Mouse (Mus musculus) cerebellum, postnatal 25 days (tissue): ENCODE data around the gene Trim10.
A peak's percentile ranks its signal among the peaks of the same experiment; 100 is the strongest.
"Not testable (repeated sequence)": the region's sequence is repeated elsewhere in the genome, so short reads cannot be mapped to it uniquely, and the experiment has no call there.

Source experiments
- DNase-seq, 2 experiments: peaks; one replicate each; pipeline ENCODE4 v3.0.0; 2021; ENCODE audit warnings: mixed read lengths in 2 of 2

Gene Trim10

GRCm38 (mm10) chr17:36866719-36867527 lies 2.5 kb upstream of the Trim10 start, which contains the start of gene Trim15:
Trim15 (minus strand) TSS chr17:36867210.
- no peak for DNase-seq

- no peak for DNase-seq
Measured at GRCm38 (mm10) chr17:36868836-36869235, 538 bp upstream of the Trim10 start.

- peak; percentile 15 to 44 for DNase-seq
Measured at GRCm38 (mm10) chr17:36869955-36870810, 809 bp downstream of the Trim10 start.

- DNase-seq, result no peak
Measured at GRCm38 (mm10) chr17:36874636-36875035, 5.3 kb downstream of the Trim10 start.

- no peak for DNase-seq
Measured at GRCm38 (mm10) chr17:36883350-36883749, 14.0 kb downstream of the Trim10 start.

GRCm38 (mm10) chr17:36885132-36885790 lies 15.9 kb downstream of the Trim10 start:
- no peak for DNase-seq

GRCm38 (mm10) chr17:36890073-36890903 lies 20.9 kb downstream of the Trim10 start, which contains the start of gene Trim40:
Trim40 (minus strand) TSS chr17:36890123.
- no peak for DNase-seq

GRCm38 (mm10) chr17:36891496-36891895 lies 22.1 kb downstream of the Trim10 start:
- not testable (repeated sequence) for DNase-seq

GRCm38 (mm10) chr17:36892362-36892761 lies 23.0 kb downstream of the Trim10 start:
- peak; percentile 15 to 59 for DNase-seq

- no peak for DNase-seq
Measured at GRCm38 (mm10) chr17:36893387-36893786, 24.0 kb downstream of the Trim10 start.

GRCm38 (mm10) chr17:36896583-36896982 lies 27.2 kb downstream of the Trim10 start:
- DNase-seq, result peak; percentile 8 to 61

- no peak for DNase-seq
Measured at GRCm38 (mm10) chr17:36897065-36897464, 27.7 kb downstream of the Trim10 start.

GRCm38 (mm10) chr17:36897552-36898205 lies 28.3 kb downstream of the Trim10 start, which contains the start of gene Trim31:
Trim31 (plus strand) TSS chr17:36898118.
- no peak for DNase-seq

- DNase-seq, result no peak
Measured at GRCm38 (mm10) chr17:36899376-36899775, 30.0 kb downstream of the Trim10 start.

- no peak for DNase-seq
Measured at GRCm38 (mm10) chr17:36900001-36900400, 30.6 kb downstream of the Trim10 start.

- DNase-seq, result no peak
Measured at GRCm38 (mm10) chr17:36900691-36901090, 31.3 kb downstream of the Trim10 start.

GRCm38 (mm10) chr17:36903651-36904050 lies 34.3 kb downstream of the Trim10 start:
- no peak for DNase-seq

GRCm38 (mm10) chr17:36908235-36908634 lies 38.9 kb downstream of the Trim10 start:
- no peak for DNase-seq

- no peak for DNase-seq
Measured at GRCm38 (mm10) chr17:36909802-36910201, 40.4 kb downstream of the Trim10 start.

GRCm38 (mm10) chr17:36912031-36912430 lies 42.7 kb downstream of the Trim10 start:
- DNase-seq, result no peak

GRCm38 (mm10) chr17:36914108-36914507 lies 44.7 kb downstream of the Trim10 start:
- DNase-seq, result peak; percentile 72 to 90
